Mouse (Mus musculus) stomach, embryonic 16.5 days (tissue): ENCODE measurements around the gene Rpsa. TPM values are rescaled to one million over a fixed set of nuclear protein-coding genes. Genes with fewer than 3 reads are reported as not detected.

ENCODE experiments used
- ATAC-seq: fragments of 200-750 bp; cut with Nextera tagmentation; 2 replicates; pipeline ENCODE4 v1.8.0; 2017; ENCODE audit warnings: moderate number of reproducible peaks, moderate TSS enrichment; ENCODE audit not compliant: insufficient read depth, low FRiP score
- H3K27ac ChIP-seq: fragments of 300-500 bp; sonication (generic); 2 replicates; pipeline ENCODE4 v1.5.1; 2014; ENCODE audit warnings: low read length
- H3K27me3 ChIP-seq: fragments of 300-500 bp; sonication (generic); 2 replicates; pipeline ENCODE4 v1.6.1; 2014; ENCODE audit warnings: low read length, control low read depth, mixed read lengths; ENCODE audit not compliant: control insufficient read depth, insufficient read depth
- H3K36me3 ChIP-seq: fragments of 300-500 bp; sonication (generic); 2 replicates; pipeline ENCODE4 v1.6.1; 2014; ENCODE audit warnings: low read length; ENCODE audit not compliant: control insufficient read depth, insufficient read depth
- H3K4me1 ChIP-seq: fragments of 300-500 bp; sonication (generic); 2 replicates; pipeline ENCODE4 v1.6.1; 2014; ENCODE audit warnings: low read length, control low read depth, mixed read lengths; ENCODE audit not compliant: control insufficient read depth, insufficient read depth
- H3K4me2 ChIP-seq: fragments of 300-500 bp; sonication (generic); 2 replicates; pipeline ENCODE4 v1.6.1; 2014; ENCODE audit warnings: low read depth, low read length, mixed read lengths
- H3K4me3 ChIP-seq: fragments of 300-500 bp; sonication (generic); replicated peaks from 2 replicates; pipeline ENCODE4 v1.5.1; 2014; ENCODE audit warnings: mild to moderate bottlenecking, low read length
- H3K9ac ChIP-seq: fragments of 300-500 bp; sonication (generic); 2 replicates; pipeline ENCODE4 v1.6.1; 2014; ENCODE audit warnings: low read length
- H3K9me3 ChIP-seq: fragments of 300-500 bp; sonication (generic); replicated peaks from 2 replicates; pipeline ENCODE4 v1.6.1; 2016; ENCODE audit warnings: low read length, control low read depth; ENCODE audit not compliant: control insufficient read depth
- WGBS: fragments of 180-500 bp; shearing (Covaris S2); extraction: QIAGEN DNeasy Blood & Tissue Kit; methylation state at CpG from one replicate; pipeline ENCODE4 v1.1.7; 2014; 5-methylcytosine and 5-hydroxymethylcytosine counted together
- polyA plus RNA-seq: library from polyadenylated mRNA; unstranded; fragments of >200 nt; fragmentation: Nextera tagmentation; extraction: Ambion mirVana; gene quantifications from 2 replicates; pipeline ENCODE4 v1.2.1, GENCODE M21; 2015

Rpsa gene
- polyA plus RNA-seq, 1 experiment from 2014 or later: 1,211 TPM

DNA sequence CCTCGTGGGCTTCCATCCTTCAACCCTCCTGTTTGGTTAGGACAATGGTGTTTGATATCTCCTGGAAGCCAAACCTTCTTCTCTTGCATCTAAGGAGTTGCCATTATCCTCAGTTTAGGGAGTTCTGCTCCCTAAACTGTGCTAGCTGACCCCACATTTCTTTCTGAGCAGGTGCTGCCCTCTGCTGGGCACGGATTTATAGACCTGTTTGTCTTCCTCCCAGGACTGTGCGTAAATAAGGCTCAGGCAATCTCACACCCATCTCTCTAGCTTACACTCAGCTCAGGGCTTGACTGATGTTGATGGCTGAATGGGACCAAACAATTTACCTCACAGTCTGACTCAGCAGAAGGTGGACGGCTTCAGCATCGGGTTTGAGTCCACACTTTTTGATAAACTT, 43.8 kb downstream of the Rpsa start:
- H3K4me3 ChIP-seq: no peak overlapping the region
- ATAC-seq: no peak
- H3K4me1 ChIP-seq: no peaks in the 10 kb centered on the region
- 36% methylated on average over 5 of the region's 5 CpGs for WGBS
- H3K9me3 ChIP-seq: no peaks in the 10 kb centered on the region; the same call in 1 of the 2 replicates
- H3K4me2 ChIP-seq: no peak overlapping the region
- H3K36me3 ChIP-seq: no peaks in the 10 kb centered on the region
- no peaks in the 10 kb centered on the region for H3K27me3 ChIP-seq
- H3K9ac ChIP-seq: no peak overlapping the region
- H3K27ac ChIP-seq: no peak overlapping the region

- Histone ChIP-seq H3K4me3 (no peak overlapping the region), H3K4me2 (no peak overlapping the region), H3K36me3 (no peaks in the 10 kb centered on the region), H3K27ac (no peak overlapping the region), H3K27me3 (no peaks in the 10 kb centered on the region), H3K9ac (no peak overlapping the region), H3K9me3 (no peaks in the 10 kb centered on the region; the same call in 1 of the 2 replicates), H3K4me1 (no peaks in the 10 kb centered on the region)
- 91% methylated on average over 18 of the region's 18 CpGs for WGBS
- ATAC-seq: no peak
These were observed 47.1 kb downstream of the Rpsa start for GRCm38 (mm10) chr9:120174436-120175137.

- no peaks in the 10 kb centered on the region for H3K36me3 ChIP-seq
- 77% methylated on average over 10 of the region's 10 CpGs for WGBS
- no peaks in the 10 kb centered on the region for H3K9me3 ChIP-seq
- no peak overlapping the region for H3K27ac ChIP-seq
- no peaks in the 10 kb centered on the region for H3K27me3 ChIP-seq
- no peak overlapping the region for H3K9ac ChIP-seq
- H3K4me1 ChIP-seq: no peaks in the 10 kb centered on the region
- H3K4me3 ChIP-seq: no peak overlapping the region
- ATAC-seq: no peak
- H3K4me2 ChIP-seq: no peak overlapping the region
These were observed 51.3 kb downstream of the Rpsa start for GRCm38 (mm10) chr9:120178813-120179212.

Other genes with a start within 250 kb of the Rpsa start
- gene Wdr48, start 232.8 kb upstream of the Rpsa start, polyA plus RNA-seq: 43.8 and 45.5 TPM in 2 replicates
- 31.6 and 39.0 TPM in 2 replicates for gene Gorasp1, start 190.1 kb upstream of the Rpsa start, polyA plus RNA-seq
- gene Ttc21a, start 190.1 kb upstream of the Rpsa start, polyA plus RNA-seq: 0.04 and 0.15 TPM in 2 replicates
- 5.9 and 7.8 TPM in 2 replicates for gene Csrnp1, start 143.0 kb upstream of the Rpsa start, polyA plus RNA-seq
- gene Xirp1, start 104.1 kb upstream of the Rpsa start, polyA plus RNA-seq: 0.14 and 1.6 TPM in 2 replicates
- gene Cx3cr1, start 57.8 kb upstream of the Rpsa start, polyA plus RNA-seq: 13.7 and 15.2 TPM in 2 replicates
- gene Ccr8, start 35.6 kb upstream of the Rpsa start, polyA plus RNA-seq: 0.97 and 1.0 TPM in 2 replicates
- gene Slc25a38, start 17.3 kb upstream of the Rpsa start, polyA plus RNA-seq: 34.8 and 35.0 TPM in 2 replicates
- 1.7 and 2.6 TPM in 2 replicates for gene Mobp, start 22.0 kb downstream of the Rpsa start, polyA plus RNA-seq
- gene Myrip, start 173.8 kb downstream of the Rpsa start, polyA plus RNA-seq: 0.12 and 0.30 TPM in 2 replicates